Mouse (Mus musculus) right cerebral cortex, postnatal 10 days (tissue): Measurements from ENCODE around the gene Hnrnpu.

ENCODE experiments used
- DNase-seq, 2 experiments: peaks; one replicate each; pipeline ENCODE4 v3.0.0; 2021; ENCODE audit warnings: low spot score in 2 of 2

The Hnrnpu gene

GRCm38 (mm10) chr1:178341435-178341834 is 3.8 kb upstream of the Hnrnpu start:
- no peak for DNase-seq

DNA sequence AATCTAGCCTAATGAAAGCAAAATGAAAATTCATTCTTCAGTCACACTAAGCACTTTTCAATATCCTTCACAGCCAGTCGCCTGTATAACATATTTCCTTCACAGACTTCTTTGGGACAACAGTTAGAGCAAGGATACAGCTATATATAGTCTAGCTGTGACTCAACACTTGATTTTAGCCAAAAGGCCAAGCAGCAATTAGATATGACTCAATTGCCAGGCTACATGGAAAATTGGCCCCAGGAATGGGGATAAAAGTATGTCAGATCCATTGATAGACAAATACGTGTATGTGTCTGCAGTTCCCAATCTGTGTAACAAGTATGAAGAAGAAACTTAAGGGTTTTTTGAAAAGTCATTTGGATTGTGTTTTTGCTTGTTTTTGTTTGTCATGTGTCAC is 2.6 kb upstream of the Hnrnpu start:
- no peak for DNase-seq

GRCm38 (mm10) chr1:178338318-178338641 is 683 bp upstream of the Hnrnpu start:
- no peak for DNase-seq

GRCm38 (mm10) chr1:178336777-178337481 is 668 bp downstream of the Hnrnpu start:
- DNase-seq, result peak in 1 of 2 experiments; percentile 68

DNA sequence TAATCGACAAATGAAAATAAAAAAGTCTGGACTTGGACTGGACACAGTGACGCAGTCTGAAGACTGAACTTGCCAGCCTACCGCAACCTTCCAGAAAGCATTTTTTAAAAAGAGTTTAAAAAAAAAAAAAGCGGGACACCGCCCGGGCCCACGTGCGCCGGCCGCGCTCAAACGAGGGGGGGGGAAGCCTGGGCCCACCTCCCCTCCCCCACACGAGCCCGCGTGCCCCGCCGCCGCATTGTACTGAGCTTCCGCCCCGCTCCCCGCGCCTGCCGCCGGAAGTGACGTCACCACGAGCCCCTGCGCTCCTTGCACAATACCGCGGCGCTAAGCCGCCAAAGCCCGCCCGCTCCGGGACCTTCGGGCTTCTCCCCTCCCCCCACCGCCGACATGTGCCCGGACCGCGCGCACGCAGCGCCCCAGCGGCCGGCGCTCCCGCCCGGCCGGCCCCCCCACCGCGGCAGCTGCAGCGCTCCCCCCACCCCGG is 1.3 kb downstream of the Hnrnpu start:
- peak; percentile 95 to 96 for DNase-seq

GRCm38 (mm10) chr1:178335860-178336261 is 1.7 kb downstream of the Hnrnpu start:
- no peak for DNase-seq

- DNase-seq, result no peak
Measured at GRCm38 (mm10) chr1:178329946-178330345, 7.7 kb downstream of the Hnrnpu start.

DNA sequence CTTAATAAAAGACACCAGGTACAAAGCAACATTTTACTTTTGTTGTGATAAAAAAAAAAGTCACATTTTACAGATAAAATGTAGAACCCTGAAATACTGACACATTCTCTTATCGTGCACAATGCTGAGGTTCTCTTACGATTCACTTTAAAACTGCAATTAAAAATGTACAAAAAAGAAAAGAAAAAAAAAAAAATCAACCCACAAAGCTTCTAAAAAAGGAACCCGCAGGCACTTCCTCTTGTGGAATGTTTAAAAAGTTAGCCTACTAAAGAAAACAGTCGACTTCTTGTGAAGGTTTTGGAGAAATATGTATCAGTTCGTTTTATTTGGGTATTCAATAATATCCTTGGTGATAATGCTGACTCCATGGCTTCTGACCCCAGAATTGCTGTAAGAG is 8.6 kb downstream of the Hnrnpu start:
- DNase-seq, result no peak

DNA sequence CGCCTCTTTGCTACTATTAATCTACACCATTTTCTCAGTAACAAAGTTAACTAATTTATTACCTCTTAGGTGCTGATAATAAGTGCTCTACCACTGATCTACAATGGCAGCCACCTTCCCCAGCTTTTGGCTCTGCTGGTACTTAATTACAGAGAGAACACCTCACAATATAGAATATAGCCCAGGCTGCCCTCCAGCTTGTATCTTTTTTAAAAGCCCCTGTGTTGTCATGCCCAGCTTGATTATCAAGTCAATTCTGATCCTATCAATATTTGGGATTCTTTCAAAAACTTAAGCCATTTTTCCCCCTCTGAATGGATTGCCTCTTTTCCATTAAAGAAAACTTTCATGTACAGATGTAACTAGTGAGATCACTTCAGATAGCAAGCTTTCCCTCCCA is 10.6 kb downstream of the Hnrnpu start:
- no peak for DNase-seq

DNA sequence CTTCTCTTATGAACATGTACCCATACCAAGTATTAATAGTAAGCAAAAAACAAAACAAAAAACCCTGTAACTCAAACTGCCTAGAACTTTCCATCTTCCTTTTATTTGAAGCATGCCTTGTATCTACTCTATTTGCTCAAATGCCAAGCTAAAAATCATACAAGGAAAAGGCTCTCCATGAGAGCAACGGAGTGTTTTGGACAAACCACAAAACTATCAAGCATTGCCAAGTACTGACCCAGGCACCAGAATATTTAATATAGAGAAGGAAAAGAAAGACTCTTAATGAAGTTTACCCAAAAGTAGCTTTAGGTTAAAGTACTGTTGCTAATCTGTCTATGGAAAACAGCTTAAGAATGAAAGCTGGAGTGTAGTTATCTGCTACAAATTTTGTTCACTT is 11.2 kb downstream of the Hnrnpu start:
- DNase-seq, result no peak

GRCm38 (mm10) chr1:178324568-178324967 is 13.0 kb downstream of the Hnrnpu start:
- DNase-seq, result no peak

GRCm38 (mm10) chr1:178323235-178323634 is 14.4 kb downstream of the Hnrnpu start:
- no peak for DNase-seq

DNA sequence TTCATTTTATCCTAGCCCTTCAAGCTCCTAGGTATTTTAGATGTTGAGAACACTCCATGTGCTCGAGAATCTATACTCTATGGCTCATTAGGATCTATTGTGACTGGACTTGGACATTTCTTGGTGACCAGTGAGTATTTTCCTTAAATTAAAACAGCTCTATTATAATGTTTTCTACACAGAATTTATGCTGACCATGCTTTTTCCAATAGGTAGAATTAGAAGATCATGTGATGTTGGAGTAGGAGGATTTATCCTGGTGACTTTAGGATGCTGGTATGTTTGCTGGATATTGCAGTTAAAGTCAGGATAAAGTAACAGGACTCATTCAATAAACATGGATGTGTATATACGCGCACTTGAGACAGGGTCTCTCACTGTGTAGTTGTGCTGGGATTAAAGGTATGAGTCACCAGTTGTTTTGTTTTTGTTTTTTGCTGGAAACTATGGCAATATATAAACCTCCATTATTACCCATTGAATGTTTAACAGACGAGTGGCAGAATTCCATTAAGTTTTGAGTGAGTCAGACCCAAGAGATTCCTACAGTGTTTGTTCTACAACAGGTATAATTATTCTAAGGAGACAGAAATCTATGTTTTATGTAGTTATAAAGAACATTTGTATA is 15.8 kb downstream of the Hnrnpu start:
- DNase-seq, result no peak

DNA sequence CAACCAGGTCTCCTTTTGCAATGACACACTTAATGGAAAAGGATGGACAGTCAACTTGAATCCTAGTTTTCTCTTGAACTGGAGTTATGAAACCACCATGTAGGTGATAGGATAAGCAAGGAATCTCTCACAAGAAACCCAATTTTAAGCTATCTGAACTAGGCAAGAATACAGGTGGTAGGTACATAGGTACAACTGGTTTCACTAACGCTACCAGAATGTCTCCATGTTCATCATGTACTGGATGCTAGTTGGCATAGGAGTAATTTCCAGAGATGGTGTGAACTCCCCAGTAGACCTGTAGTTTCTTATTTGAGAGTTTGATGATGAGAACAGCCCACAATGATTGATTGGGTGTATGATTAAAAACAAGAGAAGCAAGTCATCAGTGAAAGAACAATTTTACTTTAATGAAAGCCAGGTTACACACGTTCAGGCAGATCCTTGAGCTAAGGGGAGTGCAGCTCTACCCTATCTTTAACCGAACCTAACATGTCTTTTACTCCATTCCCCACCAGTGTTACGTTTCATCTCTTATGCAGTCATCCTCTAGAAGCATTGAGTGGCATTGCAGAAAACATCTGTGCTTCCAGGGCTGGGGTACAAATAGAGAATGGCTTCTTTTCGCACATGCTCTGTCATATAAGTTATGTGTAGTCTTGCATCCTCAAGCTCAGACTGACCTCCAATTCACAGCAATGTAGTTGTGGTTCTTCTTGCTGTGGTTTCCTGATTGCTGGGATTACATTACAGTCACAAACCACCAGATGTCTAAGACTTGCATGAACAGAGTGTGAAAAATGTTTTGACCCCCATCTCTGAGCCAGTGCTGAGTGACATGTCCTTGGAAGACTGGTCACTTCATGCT is 16.6 kb downstream of the Hnrnpu start:
- DNase-seq, result no peak

DNA sequence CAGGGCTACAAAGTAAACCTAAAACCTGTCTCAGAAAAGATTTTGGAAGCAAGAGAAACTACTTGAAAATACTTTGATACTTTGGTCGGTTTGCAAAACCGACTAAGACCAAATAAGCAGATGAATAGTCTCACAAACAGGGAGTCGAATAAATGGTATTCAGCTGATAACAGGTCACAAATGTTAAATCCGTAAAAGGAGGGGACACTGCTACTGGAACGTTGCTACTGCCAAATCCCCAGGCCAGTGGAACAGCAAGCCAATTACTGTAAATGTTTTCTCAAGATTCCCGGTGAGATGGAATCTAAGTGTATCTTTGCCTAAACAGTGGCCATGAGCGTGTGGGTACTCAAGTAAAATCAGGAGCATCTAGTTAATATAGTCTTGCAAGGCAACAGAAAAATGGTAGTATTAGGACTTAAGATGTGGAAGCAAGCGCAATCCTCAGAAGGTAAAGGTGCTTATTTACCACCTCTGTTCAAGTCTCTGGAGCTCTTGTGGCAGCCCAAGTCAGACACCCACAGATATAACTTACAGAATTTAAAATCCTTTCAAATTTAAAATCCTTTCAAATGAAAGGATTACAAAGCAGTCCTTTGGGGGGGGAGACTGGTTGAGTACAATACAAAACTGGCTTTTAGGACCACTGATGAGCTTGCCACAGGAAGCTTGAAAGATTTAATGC is 17.4 kb downstream of the Hnrnpu start:
- DNase-seq, result peak in 1 of 2 experiments; percentile 21

DNA sequence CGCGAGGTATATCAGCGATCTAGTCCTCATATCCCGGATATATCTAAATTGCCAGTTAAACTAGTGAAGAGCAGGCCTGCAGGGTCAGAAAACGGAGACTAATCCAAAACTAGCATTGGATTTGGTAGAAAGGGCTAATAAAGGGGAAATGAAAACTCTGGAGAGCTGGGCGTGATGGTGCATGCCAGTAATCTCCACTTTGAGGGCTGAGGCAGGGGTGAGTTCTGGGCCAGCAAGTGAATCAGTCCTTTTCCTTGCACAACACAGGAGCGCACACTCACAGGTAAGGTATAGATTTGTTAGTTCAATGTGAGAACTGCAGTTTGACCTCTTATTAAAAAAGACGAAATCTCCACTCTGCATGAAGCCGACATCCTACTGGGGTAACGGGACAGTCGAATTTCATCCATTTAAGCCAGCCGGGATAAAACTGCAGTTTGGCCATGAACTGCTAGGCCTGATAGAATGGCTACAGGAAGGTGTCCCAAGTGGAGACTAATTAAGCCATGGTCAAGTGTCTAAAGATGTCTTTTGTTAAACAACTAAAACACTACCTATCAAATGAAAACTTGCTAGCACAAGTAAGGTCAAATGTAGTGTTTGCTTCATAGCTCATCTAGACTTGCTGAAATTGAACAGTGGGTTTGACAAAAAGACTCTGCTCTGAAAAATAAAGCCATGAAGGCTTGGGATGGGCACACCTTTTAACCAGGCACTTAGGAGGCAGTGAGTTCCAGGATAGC is 18.1 kb downstream of the Hnrnpu start:
- DNase-seq, result peak; percentile 47 to 60

DNA sequence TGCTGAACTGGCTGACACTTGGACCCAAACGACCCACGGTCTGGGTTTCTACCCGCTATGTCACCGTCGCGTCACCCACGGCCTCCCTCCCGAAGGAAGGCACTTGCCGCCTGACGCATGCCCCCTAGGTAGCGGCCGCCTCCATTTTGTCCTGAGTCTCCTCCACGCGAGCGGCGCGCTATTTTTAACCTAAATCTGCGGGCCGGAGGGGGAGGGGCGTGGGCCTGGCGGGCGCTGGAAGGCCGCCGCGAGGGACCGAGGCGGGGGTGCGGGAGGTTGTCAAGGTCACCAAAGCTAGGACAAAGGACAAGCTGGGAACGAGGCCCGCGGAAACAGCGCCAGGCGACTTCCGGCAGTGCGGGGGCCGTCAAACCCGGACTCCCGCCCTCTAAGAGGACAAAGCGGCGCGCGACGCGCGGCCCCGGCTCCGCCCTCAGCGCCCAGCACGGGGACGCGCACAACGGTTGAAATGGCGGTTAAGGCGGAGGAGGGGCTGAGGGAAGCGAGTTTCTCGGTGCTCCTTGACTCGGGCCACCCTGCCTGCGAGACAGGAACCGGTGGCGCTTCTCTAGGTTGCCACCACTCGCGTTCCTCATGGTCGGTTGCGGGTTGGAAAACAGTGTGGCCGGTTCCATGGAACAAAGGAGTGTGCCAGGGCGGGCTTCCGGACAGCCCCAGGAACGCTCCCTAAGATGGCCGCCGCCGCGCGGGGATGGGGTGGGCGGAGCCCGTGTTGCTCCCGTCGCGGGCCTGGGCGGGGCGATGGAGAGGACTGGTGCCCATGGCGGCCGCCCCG is 19.0 kb downstream of the Hnrnpu start, which contains the start of gene Cox20:
Cox20 (plus strand) TSS at position 742 of the 796 bp plus-strand sequence.
- DNase-seq, result peak; percentile 95 to 97

GRCm38 (mm10) chr1:178318002-178318388 is 19.6 kb downstream of the Hnrnpu start:
- peak; percentile 93 to 95 for DNase-seq

- DNase-seq, result peak in 1 of 2 experiments; percentile 21
Measured at GRCm38 (mm10) chr1:178317275-178318001, 20.2 kb downstream of the Hnrnpu start.

- no peak for DNase-seq
Measured at GRCm38 (mm10) chr1:178314236-178314635, 23.4 kb downstream of the Hnrnpu start.
